Mouse (Mus musculus) mammary gland, adult 2 months (tissue): Measurements from ENCODE around the gene Hic2. TPM values are rescaled to one million over a fixed set of nuclear protein-coding genes. Genes with fewer than 3 reads are reported as not detected.

Source experiments
- polyA plus RNA-seq: library from polyadenylated mRNA; depleted of rRNA; stranded (reverse); fragments of >200 nt; gene quantifications from 2 replicates; pipeline ENCODE4 v1.2.3, GENCODE M21; 2012; ENCODE audit warnings: low replicate concordance; rRNA removed

The Hic2 gene
- 2.4 and 2.6 TPM in 2 replicates for polyA plus RNA-seq

DNA sequence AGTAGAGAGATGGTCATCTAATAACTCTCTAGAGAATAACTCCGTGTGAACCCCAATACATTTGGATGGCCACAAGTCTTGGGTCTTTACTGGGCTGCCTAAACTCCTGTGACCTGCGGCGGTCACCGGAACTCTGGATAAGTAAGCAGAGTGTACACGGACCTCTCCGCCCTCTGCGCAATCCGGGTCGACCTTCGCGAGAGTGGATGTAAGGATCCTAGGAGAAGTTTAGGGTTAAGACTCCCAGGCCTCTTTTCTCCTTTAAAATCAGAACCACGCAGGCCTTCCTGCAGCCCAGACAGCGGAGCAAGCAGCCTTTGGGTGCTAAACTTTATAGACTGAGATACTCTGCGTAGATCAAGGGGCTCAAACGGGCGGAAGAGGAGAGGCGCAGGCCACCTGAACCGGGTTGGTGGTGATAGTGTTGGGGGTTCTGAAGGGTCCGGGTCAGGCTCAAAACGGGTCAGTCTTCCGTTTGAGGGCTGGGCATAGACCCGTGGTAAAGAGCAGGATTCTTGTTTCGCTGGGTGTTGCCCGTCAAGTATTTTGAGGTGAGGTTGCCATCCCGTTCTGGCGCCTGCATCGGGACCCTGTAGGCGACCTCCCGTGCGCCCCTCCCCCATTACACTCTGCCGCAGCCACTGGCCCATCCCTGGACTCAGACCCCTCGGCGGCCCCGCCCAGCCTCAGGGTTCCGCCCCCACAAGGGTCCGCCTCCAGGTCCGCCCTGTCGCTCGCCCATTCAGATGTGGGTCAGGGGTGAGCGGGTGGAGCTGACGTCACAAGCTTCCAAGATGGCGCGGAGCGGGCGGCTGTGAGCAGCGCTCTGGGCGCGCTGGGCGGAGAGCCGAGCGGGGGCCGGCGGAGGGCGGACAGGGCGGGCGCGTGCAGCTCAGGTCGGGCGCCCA is at the start of gene Hic2:
TSS of gene Hic2 (plus strand) at position 779 of the 908 bp plus-strand sequence.

DNA sequence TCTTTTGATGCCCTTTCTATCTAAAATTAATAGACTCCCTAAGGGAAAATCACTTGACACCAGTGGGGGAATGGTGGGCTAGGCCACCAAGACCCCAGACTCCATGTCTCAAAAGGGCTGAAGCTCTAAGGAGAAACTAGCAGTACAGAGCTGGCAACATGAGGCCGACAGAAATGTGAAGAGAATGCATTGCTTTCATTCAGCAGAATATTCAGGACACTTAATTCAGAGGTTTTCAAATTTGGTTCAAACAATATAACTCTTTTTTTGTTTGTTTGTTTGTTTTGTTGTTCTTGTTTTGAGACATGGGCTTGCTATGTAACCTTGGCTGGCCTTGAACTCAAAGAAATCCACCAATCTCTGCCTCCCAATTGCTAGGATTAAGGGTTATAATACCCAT is 30.8 kb upstream of the Hic2 start, which contains the start of gene Ube2l3:
TSS of gene Ube2l3 (minus strand) at position 101 of the 400 bp plus-strand sequence.

DNA sequence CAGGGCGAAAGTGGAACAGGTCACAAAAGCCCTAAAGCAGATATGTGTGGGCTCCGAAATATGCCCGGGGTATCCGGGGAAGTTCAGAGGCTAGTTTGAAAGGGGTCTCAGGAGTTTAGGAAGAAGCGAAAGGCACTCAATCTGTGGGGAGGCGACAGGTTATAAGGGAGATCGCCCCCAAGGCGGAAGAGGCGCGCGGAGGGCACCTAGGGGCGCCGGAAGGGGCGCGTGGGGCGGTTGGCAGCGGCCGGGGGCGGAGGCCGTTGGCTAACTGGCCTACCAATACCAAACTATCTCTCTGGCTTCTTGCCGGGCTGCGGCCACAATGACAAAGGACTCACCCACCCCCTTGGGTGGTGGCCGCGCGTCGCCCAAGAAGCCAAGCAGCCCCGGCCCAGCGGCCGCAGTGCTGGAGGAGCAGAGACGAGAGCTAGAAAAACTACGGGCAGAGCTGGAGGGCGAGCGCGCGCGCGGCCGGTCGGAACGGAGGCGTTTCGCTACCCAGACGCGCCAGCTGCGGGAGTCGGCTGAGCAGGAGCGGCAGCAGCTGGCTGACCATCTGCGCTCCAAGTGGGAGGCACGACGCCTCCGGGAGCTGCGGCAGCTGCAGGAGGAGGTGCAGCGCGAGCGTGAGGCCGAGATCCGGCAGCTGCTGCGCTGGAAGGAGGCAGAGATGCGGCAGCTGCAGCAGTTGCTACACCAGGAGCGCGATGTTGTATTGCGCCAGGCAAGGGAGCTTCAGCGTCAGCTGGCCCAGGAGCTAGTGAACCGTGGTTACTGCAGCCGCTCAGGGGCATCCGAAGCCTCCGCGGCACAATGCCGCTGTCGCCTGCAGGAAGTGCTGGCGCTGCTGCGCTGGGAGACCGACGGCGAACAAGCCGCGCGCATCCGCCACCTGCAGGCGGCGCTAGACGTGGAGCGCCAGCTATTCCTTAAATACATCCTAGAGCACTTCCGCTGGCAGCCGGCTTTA is 24.7 kb upstream of the Hic2 start, which contains the start of gene Rimbp3:
TSS of gene Rimbp3 (plus strand) at position 215 of the 973 bp plus-strand sequence.

DNA sequence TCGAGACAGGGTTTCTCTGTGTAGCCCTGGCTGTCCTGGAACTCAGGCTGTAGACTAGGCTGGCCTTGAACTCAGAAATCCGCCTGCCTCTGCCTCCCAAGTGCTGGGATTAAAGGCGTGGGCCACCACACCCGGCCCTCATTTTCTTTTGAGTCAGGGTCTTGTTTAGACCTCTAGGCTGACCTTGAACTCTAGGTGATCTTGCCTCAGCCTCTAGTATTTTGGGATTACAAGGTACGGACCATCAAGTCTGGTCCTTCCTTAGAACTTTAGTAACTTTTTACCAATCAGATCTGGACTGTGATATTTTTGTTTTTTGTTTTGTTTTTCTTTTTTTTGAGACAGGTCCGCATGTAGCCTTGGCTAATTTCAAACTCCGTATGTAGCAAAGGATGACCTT is 42.3 kb downstream of the Hic2 start, which contains the start of gene Tmem191c:
TSS of gene Tmem191c (plus strand) at position 357 of the 400 bp plus-strand sequence.

Other genes starting within 250 kb of the Hic2 start
- gene Ypel1, start 163.9 kb upstream of the Hic2 start, polyA plus RNA-seq, result 2.1 and 3.5 TPM in 2 replicates
- 92.4 and 144 TPM in 2 replicates for gene Ppil2, start 122.3 kb upstream of the Hic2 start, polyA plus RNA-seq
- gene 2610318N02Rik, start 108.4 kb upstream of the Hic2 start, polyA plus RNA-seq, result 1.7 and 2.2 TPM in 2 replicates
- gene Sdf2l1, start 101.2 kb upstream of the Hic2 start, polyA plus RNA-seq, result 17.5 and 48.3 TPM in 2 replicates
- 4.2 and 14.7 TPM in 2 replicates for gene Ydjc, start 89.0 kb upstream of the Hic2 start, polyA plus RNA-seq
- gene Ccdc116, start 86.3 kb upstream of the Hic2 start, polyA plus RNA-seq, result 1.5 and 1.6 TPM in 2 replicates
- 59.2 and 76.5 TPM in 2 replicates for gene Ube2l3, start 30.9 kb upstream of the Hic2 start, polyA plus RNA-seq
- 0.04 and 0.06 TPM in 2 replicates for gene Rimbp3, start 25.0 kb upstream of the Hic2 start, polyA plus RNA-seq
- gene Tmem191c, start 42.5 kb downstream of the Hic2 start, polyA plus RNA-seq, result 7.2 and 12.8 TPM in 2 replicates
- gene Serpind1, start 97.8 kb downstream of the Hic2 start, polyA plus RNA-seq, result 0.45 and 1.3 TPM in 2 replicates
- 5.7 and 8.4 TPM in 2 replicates for gene Snap29, start 172.4 kb downstream of the Hic2 start, polyA plus RNA-seq
- 47.9 and 65.5 TPM in 2 replicates for gene Pi4ka, start 172.7 kb downstream of the Hic2 start, polyA plus RNA-seq
- gene Crkl, start 218.4 kb downstream of the Hic2 start, polyA plus RNA-seq, result 67.7 and 91.9 TPM in 2 replicates